Mouse (Mus musculus): Measurements from ENCODE around the gene Pla2g10. TPM values are rescaled to one million over a fixed set of nuclear protein-coding genes. Genes with fewer than 3 reads are reported as not detected.

Pla2g10 gene
- polyA plus RNA-seq, 1 experiment from 2014 or later = 10.5 TPM

- TF ChIP-seq CTCF (IDR thresholded peaks at IDR 0.05; ENCODE audit: low read depth) = no peak
- Histone ChIP-seq H3K4me3 (ENCODE audit: low read depth, low read length) (peak overlapping the region; percentile 72), H3K27me3 (replicated peaks; ENCODE audit: control insufficient read depth, insufficient read depth, low read length) (no peaks in the 10 kb centered on the region), H3K9ac (ENCODE audit: low read depth, low read length) (no peak overlapping the region), H3K9me3 (ENCODE audit: control insufficient read depth) (no peaks in the 10 kb centered on the region), H3K27ac (ENCODE audit: low read depth, low read length) (0 out of 2 replicates have a peak overlapping the region, but pooled peaks have one; percentile 46), H3K36me3 (ENCODE audit: control insufficient read depth, insufficient read depth) (peaks cover 19% of the 10 kb centered on the region), H3K4me1 (replicated peaks; ENCODE audit: control insufficient read depth, insufficient read depth, low read length) (no peaks in the 10 kb centered on the region), H3K4me2 (replicated peaks; ENCODE audit: low read depth) (peak overlapping the region; percentile 88)
- ATAC-seq = no peak
- WGBS = 78% methylated on average over 10 of the region's 10 CpGs
Observed at GRCm38 (mm10) chr16:13668402-13669108, 62.2 kb downstream of the Pla2g10 start.

GRCm38 (mm10) chr16:13667878-13668343 lies 62.9 kb downstream of the Pla2g10 start, which contains the start of gene Parn:
Parn (minus strand) TSS chr16:13668170.
- Histone ChIP-seq H3K36me3 (ENCODE audit: control insufficient read depth, insufficient read depth) (peaks cover 24% of the 10 kb centered on the region), H3K4me3 (ENCODE audit: low read depth, low read length) (peak within 1 kb of the TSS; percentile 72), H3K4me2 (replicated peaks; ENCODE audit: low read depth) (peak within 1 kb of the TSS; percentile 88), H3K27ac (ENCODE audit: low read depth, low read length) (peak within 1 kb of the TSS; percentile 46), H3K27me3 (replicated peaks; ENCODE audit: control insufficient read depth, insufficient read depth, low read length) (no peaks in the 10 kb centered on the region), H3K9me3 (ENCODE audit: control insufficient read depth) (no peaks in the 10 kb centered on the region), H3K4me1 (replicated peaks; ENCODE audit: control insufficient read depth, insufficient read depth, low read length) (no peaks in the 10 kb centered on the region), H3K9ac (ENCODE audit: low read depth, low read length) (peak within 1 kb of the TSS; percentile 74)
- 0% methylated on average over 35 of the region's 35 CpGs for WGBS
- ATAC-seq = peak; percentile 65
- TF ChIP-seq CTCF (IDR thresholded peaks at IDR 0.05; ENCODE audit: low read depth) = no peak

Other genes with a start within 250 kb of the Pla2g10 start
- gene Parn, start 62.8 kb downstream of the Pla2g10 start, polyA plus RNA-seq (2015; fragmentation: Nextera tagmentation; extraction: Ambion mirVana) = 15.4 and 17.4 TPM in 2 replicates
- gene Bfar, start 59.1 kb downstream of the Pla2g10 start, polyA plus RNA-seq (2015; fragmentation: Nextera tagmentation; extraction: Ambion mirVana) = 19.4 and 21.1 TPM in 2 replicates
- gene 3110001I22Rik, start 59.1 kb downstream of the Pla2g10 start, polyA plus RNA-seq (2015; fragmentation: Nextera tagmentation; extraction: Ambion mirVana) = 2.5 and 2.7 TPM in 2 replicates
- 22.6 and 24.2 TPM in 2 replicates for gene Rrn3, start 49.7 kb upstream of the Pla2g10 start, polyA plus RNA-seq (2015; fragmentation: Nextera tagmentation; extraction: Ambion mirVana)
- 115 and 119 TPM in 2 replicates for gene Ntan1, start 87.9 kb upstream of the Pla2g10 start, polyA plus RNA-seq (2015; fragmentation: Nextera tagmentation; extraction: Ambion mirVana)
- 59.5 and 61.1 TPM in 2 replicates for gene Pdxdc1, start 172.1 kb upstream of the Pla2g10 start, polyA plus RNA-seq (2015; fragmentation: Nextera tagmentation; extraction: Ambion mirVana)
- gene Mpv17l, start 172.2 kb upstream of the Pla2g10 start, polyA plus RNA-seq (2015; fragmentation: Nextera tagmentation; extraction: Ambion mirVana) = 5.2 and 8.6 TPM in 2 replicates

All from intestine, postnatal 0 days (tissue).